Mouse (Mus musculus): Measurements from ENCODE around the gene Cnnm4. TPM values are rescaled to one million over a fixed set of nuclear protein-coding genes. Genes with fewer than 3 reads are reported as not detected.

Cnnm4 gene
- polyA plus RNA-seq, 1 experiment from 2014 or later: 9.3 TPM

DNA sequence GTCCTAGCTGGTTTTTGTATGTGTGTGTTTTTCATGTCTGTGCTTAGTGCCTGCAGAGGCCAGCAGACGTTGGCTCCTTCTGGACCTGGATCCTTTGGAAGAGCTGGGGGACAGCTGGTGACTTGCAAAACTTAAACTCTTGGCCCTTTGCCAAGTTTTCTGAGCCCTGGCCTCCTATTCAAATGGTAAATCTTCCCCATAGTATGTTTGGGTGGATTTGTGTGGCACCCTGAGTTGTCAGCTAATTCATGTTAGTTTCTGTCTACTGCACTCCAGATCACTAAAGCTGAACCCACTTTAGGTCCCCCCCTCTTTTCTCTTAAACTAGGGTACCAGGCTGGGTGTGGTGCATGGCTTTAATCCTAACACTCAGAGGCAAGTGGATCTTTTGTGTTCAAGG is 56.9 kb downstream of the Cnnm4 start:
- H3K9me3 ChIP-seq (ENCODE audit: low read length): no peaks in the 10 kb centered on the region
- H3K9ac ChIP-seq (replicated peaks; ENCODE audit: low read depth): no peak overlapping the region
- H3K27ac ChIP-seq (ENCODE audit: low read length): no peak overlapping the region
- no peaks in the 10 kb centered on the region; the same call in 1 of the 2 replicates for H3K4me1 ChIP-seq (ENCODE audit: insufficient read depth, low read depth, low read length)
- no peaks in the 10 kb centered on the region for H3K27me3 ChIP-seq (replicated peaks; ENCODE audit: insufficient read depth, low read length)
- TF ChIP-seq CTCF (IDR thresholded peaks at IDR 0.05): no peak
- no peak for TF ChIP-seq EP300 (IDR thresholded peaks at IDR 0.05)
- ATAC-seq (peak; percentile 25; the same call in 1 of the 2 replicates), DNase-seq (ENCODE audit: low spot score) (peak; percentile 68)
- no peak overlapping the region for H3K4me3 ChIP-seq (ENCODE audit: low read depth, low read length)
- H3K36me3 ChIP-seq (ENCODE audit: insufficient read depth, low read length): peaks cover 15% of the 10 kb centered on the region; the same call in 1 of the 2 replicates
- no peak overlapping the region for H3K4me2 ChIP-seq (replicated peaks; ENCODE audit: low read depth, low read length)
- WGBS: 9% methylated on average over 1 of the region's 1 CpGs

DNA sequence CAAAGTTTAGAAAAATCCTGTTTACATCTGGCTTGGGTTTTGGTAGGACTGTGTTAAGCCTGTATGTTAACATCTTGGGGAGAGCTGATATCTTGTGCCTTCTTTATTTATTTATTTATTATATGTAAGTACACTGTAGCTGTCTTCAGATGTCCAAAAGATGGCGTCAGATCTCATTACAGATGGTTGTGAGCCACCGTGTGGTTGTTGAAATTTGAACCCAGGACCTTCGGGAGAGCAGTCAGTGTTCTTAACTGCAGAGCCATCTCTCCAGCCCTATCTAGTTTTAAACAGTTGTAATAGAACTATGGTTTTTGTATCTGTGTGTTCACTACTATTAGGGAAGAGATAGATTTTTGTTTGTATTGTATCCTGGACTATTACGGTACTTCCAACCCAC is 57.9 kb downstream of the Cnnm4 start:
- 91% methylated on average over 4 of the region's 4 CpGs for WGBS
- H3K27me3 ChIP-seq (replicated peaks; ENCODE audit: insufficient read depth, low read length): no peaks in the 10 kb centered on the region
- peaks cover 12% of the 10 kb centered on the region; the same call in 1 of the 2 replicates for H3K36me3 ChIP-seq (ENCODE audit: insufficient read depth, low read length)
- peaks cover 5% of the 10 kb centered on the region; the same call in 1 of the 2 replicates for H3K4me1 ChIP-seq (ENCODE audit: insufficient read depth, low read depth, low read length)
- no peaks in the 10 kb centered on the region for H3K9me3 ChIP-seq (ENCODE audit: low read length)
- no peak overlapping the region for H3K9ac ChIP-seq (replicated peaks; ENCODE audit: low read depth)
- DNase-seq (ENCODE audit: low spot score) (no peak), ATAC-seq (no peak)
- no peak overlapping the region for H3K4me2 ChIP-seq (replicated peaks; ENCODE audit: low read depth, low read length)
- no peak overlapping the region for H3K27ac ChIP-seq (ENCODE audit: low read length)
- TF ChIP-seq CTCF (IDR thresholded peaks at IDR 0.05): no peak
- TF ChIP-seq EP300 (IDR thresholded peaks at IDR 0.05): no peak
- H3K4me3 ChIP-seq (ENCODE audit: low read depth, low read length): no peak overlapping the region

DNA sequence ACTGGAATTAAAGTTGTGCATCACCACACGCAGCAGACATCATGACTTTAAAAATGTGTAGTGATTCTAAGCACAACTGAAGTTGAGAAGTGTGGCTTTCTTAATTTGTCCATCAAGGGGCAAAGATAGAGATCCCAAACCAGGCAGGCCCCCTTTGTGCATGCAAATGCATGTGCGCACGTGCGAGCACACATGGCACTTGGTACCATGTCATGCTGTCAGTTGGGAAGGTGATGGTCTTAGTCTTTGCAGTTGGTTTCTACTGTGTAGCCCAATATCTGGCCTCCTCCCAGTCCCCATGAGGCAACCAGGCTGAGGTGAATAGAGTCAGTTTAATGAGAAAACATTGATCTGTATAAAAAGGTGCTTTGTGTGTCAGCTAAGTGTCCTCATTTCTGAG is 58.5 kb downstream of the Cnnm4 start:
- WGBS: 92% methylated on average over 4 of the region's 4 CpGs
- TF ChIP-seq CTCF (IDR thresholded peaks at IDR 0.05): no peak

DNA sequence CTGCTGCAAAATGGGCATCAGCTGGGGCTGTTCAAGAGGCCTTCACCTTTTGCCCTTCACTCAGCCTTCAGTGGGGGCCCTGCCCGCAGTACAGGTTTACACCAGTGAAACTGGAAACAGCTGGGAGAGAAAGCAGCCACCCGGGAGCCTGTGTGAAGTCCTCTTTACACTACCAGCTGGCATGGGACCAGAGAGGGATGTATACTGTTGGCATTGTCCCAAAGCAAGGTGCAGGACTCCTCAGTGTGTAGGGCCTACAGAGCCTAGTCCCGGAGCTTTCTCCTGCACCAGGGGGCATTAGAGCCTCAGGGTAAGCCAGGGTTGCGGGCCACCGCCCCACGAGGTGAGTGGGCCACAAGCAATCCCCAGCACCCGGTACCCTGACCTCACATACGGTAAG is 59.1 kb downstream of the Cnnm4 start:
- no peak overlapping the region for H3K9ac ChIP-seq (replicated peaks; ENCODE audit: low read depth)
- no peak for TF ChIP-seq CTCF (IDR thresholded peaks at IDR 0.05)
- no peak for TF ChIP-seq EP300 (IDR thresholded peaks at IDR 0.05)
- no peaks in the 10 kb centered on the region for H3K9me3 ChIP-seq (ENCODE audit: low read length)
- peaks cover 8% of the 10 kb centered on the region; the same call in 1 of the 2 replicates for H3K4me1 ChIP-seq (ENCODE audit: insufficient read depth, low read depth, low read length)
- H3K27ac ChIP-seq (ENCODE audit: low read length): no peak overlapping the region
- no peak overlapping the region for H3K4me3 ChIP-seq (ENCODE audit: low read depth, low read length)
- WGBS: 57% methylated on average over 8 of the region's 8 CpGs
- DNase-seq (ENCODE audit: low spot score) (no peak), ATAC-seq (no peak)
- H3K27me3 ChIP-seq (replicated peaks; ENCODE audit: insufficient read depth, low read length): no peaks in the 10 kb centered on the region
- peaks cover 2% of the 10 kb centered on the region; the same call in 1 of the 2 replicates for H3K36me3 ChIP-seq (ENCODE audit: insufficient read depth, low read length)
- no peak overlapping the region for H3K4me2 ChIP-seq (replicated peaks; ENCODE audit: low read depth, low read length)

More for the DNA sequence above, 58.5 kb downstream of the Cnnm4 start:
- Histone ChIP-seq H3K36me3 (ENCODE audit: insufficient read depth, low read length) (peaks cover 8% of the 10 kb centered on the region; the same call in 1 of the 2 replicates), H3K9me3 (ENCODE audit: low read length) (no peaks in the 10 kb centered on the region), H3K4me2 (replicated peaks; ENCODE audit: low read depth, low read length) (no peak overlapping the region), H3K27ac (ENCODE audit: low read length) (no peak overlapping the region), H3K9ac (replicated peaks; ENCODE audit: low read depth) (no peak overlapping the region), H3K27me3 (replicated peaks; ENCODE audit: insufficient read depth, low read length) (no peaks in the 10 kb centered on the region), H3K4me1 (ENCODE audit: insufficient read depth, low read depth, low read length) (peaks cover 8% of the 10 kb centered on the region; the same call in 1 of the 2 replicates), H3K4me3 (ENCODE audit: low read depth, low read length) (no peak overlapping the region)
- DNase-seq (ENCODE audit: low spot score): no peak
- ATAC-seq: no peak

DNA sequence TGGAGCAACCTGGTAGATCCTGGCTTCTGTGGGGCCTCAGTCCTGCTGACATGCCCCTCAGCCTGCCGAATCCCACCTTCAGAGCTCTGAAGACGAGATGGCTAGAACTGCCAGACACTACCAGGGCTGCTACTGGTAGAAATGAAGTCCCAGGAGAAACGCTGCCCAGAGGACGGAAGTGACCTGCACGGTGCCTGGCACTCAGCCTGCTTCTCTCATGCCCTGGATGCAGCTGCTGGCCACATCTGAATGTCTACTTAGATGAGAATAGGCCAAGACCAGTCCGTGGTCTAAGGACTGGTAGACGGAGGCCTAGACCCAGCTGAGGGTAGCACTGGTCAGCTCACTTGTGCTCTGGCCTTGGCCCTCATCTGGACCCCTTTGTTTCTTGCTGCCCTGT is 59.5 kb downstream of the Cnnm4 start:
- WGBS: 92% methylated on average over 7 of the region's 7 CpGs
- Histone ChIP-seq H3K4me3 (ENCODE audit: low read depth, low read length) (no peak overlapping the region), H3K36me3 (ENCODE audit: insufficient read depth, low read length) (no peaks in the 10 kb centered on the region), H3K4me1 (ENCODE audit: insufficient read depth, low read depth, low read length) (peaks cover 11% of the 10 kb centered on the region; the same call in 1 of the 2 replicates), H3K27ac (ENCODE audit: low read length) (no peak overlapping the region), H3K9me3 (ENCODE audit: low read length) (no peaks in the 10 kb centered on the region), H3K4me2 (replicated peaks; ENCODE audit: low read depth, low read length) (no peak overlapping the region), H3K9ac (replicated peaks; ENCODE audit: low read depth) (no peak overlapping the region), H3K27me3 (replicated peaks; ENCODE audit: insufficient read depth, low read length) (no peaks in the 10 kb centered on the region)
- ATAC-seq (no peak), DNase-seq (ENCODE audit: low spot score) (no peak)
- TF ChIP-seq CTCF (IDR thresholded peaks at IDR 0.05) (no peak), EP300 (IDR thresholded peaks at IDR 0.05) (no peak)

DNA sequence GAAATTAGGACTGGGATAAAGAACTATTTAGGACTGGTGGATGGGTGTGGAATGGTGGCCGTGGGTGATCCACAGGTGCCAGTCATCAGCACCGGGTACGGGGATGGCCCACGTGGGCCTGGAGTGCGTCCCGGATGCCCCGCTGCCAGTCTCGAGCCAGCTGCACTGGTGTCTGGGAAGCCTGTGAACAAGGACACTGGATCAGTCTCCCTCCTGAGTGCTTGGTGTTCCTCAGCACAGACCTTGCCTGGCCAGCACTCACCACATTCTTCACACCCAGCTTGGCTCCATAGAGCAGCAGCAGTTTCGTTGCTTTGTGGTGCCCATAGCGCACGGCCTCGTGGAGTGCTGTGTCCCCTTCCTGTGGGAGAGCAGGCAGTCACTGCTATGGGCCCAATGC is 60.0 kb downstream of the Cnnm4 start:
- no peak overlapping the region for H3K9ac ChIP-seq (replicated peaks; ENCODE audit: low read depth)
- no peak for ATAC-seq

More for the DNA sequence above, 60.0 kb downstream of the Cnnm4 start:
- WGBS: 85% methylated on average over 12 of the region's 12 CpGs
- H3K9me3 ChIP-seq (ENCODE audit: low read length): no peaks in the 10 kb centered on the region
- no peak overlapping the region for H3K4me2 ChIP-seq (replicated peaks; ENCODE audit: low read depth, low read length)
- DNase-seq (ENCODE audit: low spot score): no peak
- H3K27ac ChIP-seq (ENCODE audit: low read length): no peak overlapping the region
- peaks cover 11% of the 10 kb centered on the region; the same call in 1 of the 2 replicates for H3K4me1 ChIP-seq (ENCODE audit: insufficient read depth, low read depth, low read length)
- H3K4me3 ChIP-seq (ENCODE audit: low read depth, low read length): no peak overlapping the region
- TF ChIP-seq CTCF (IDR thresholded peaks at IDR 0.05) (no peak), EP300 (IDR thresholded peaks at IDR 0.05) (no peak)
- H3K27me3 ChIP-seq (replicated peaks; ENCODE audit: insufficient read depth, low read length): no peaks in the 10 kb centered on the region
- no peaks in the 10 kb centered on the region for H3K36me3 ChIP-seq (ENCODE audit: insufficient read depth, low read length)

Measured in lung, postnatal 0 days (tissue).